Mouse (Mus musculus) liver, embryonic 14.5 days (tissue): ENCODE measurements around the gene Adh4. TPM values are rescaled to one million over a fixed set of nuclear protein-coding genes. Genes with fewer than 3 reads are reported as not detected.

ENCODE experiments used
- ATAC-seq: fragments of 200-750 bp; cut with Nextera tagmentation; 2 replicates; pipeline ENCODE4 v1.8.0; 2017; ENCODE audit warnings: moderate number of reproducible peaks, mild to moderate bottlenecking, moderate library complexity; ENCODE audit not compliant: insufficient read depth
- DNase-seq, 3 experiments: peaks; one replicate each; pipeline ENCODE4 v3.0.0-alpha.2; 2012 to 2013; ENCODE audit warnings: low read depth in 3 of 3, low spot score in 3 of 3
- H3K27ac ChIP-seq: fragments of 300-500 bp; sonication (generic); 2 replicates; pipeline ENCODE4 v1.5.1; 2014; ENCODE audit warnings: moderate library complexity, mild to moderate bottlenecking, control low read depth, inconsistent platforms
- H3K27me3 ChIP-seq: fragments of 300-500 bp; sonication (generic); 2 replicates; pipeline ENCODE4 v1.6.1; 2014; ENCODE audit warnings: mild to moderate bottlenecking, low read length, moderate library complexity; ENCODE audit not compliant: control insufficient read depth, insufficient read depth
- H3K36me3 ChIP-seq: fragments of 300-500 bp; sonication (generic); replicated peaks from 2 replicates; pipeline ENCODE4 v1.6.1; 2014; ENCODE audit warnings: low read depth; ENCODE audit not compliant: control insufficient read depth, insufficient read depth
- H3K4me1 ChIP-seq, 2 experiments: fragments of 200-500 bp in 1 of 2; fragments of 300-500 bp in 1 of 2; sonication (generic) in 1 of 2; replicated peaks; 2 replicates each; pipeline ENCODE4 v1.6.1; 2012 to 2014; ENCODE audit warnings: antibody characterized with exemption in 1 of 2, inconsistent platforms in 1 of 2, low read length in 1 of 2; ENCODE audit not compliant: control insufficient read depth in 2 of 2, insufficient read depth in 2 of 2
- H3K4me2 ChIP-seq: fragments of 300-500 bp; sonication (generic); 2 replicates; pipeline ENCODE4 v1.6.1; 2014; ENCODE audit warnings: low read depth, mild to moderate bottlenecking, control low read depth, moderate library complexity
- H3K4me3 ChIP-seq, 2 experiments: fragments of 200-500 bp in 1 of 2; fragments of 300-500 bp in 1 of 2; sonication (generic) in 1 of 2; 2 replicates each; pipeline ENCODE4 v1.5.1; 2012 to 2014; ENCODE audit warnings: low read depth in 2 of 2, low read length in 2 of 2, mild to moderate bottlenecking in 2 of 2, control low read depth in 1 of 2, inconsistent platforms in 1 of 2, moderate library complexity in 1 of 2; ENCODE audit not compliant: insufficient read depth in 1 of 2
- H3K9ac ChIP-seq: fragments of 300-500 bp; sonication (generic); replicated peaks from 2 replicates; pipeline ENCODE4 v1.6.1; 2014; ENCODE audit warnings: mild to moderate bottlenecking, control low read depth, moderate library complexity
- H3K9me3 ChIP-seq: fragments of 300-500 bp; sonication (generic); 2 replicates; pipeline ENCODE4 v1.6.1; 2016; ENCODE audit warnings: low read length, mixed read lengths; ENCODE audit not compliant: control insufficient read depth
- CTCF ChIP-seq: IDR thresholded peaks from 2 replicates; pipeline ENCODE4 v1.5.1; 2016; ENCODE audit warnings: antibody characterized with exemption, low read depth, control low read depth
- EP300 ChIP-seq: IDR thresholded peaks from 2 replicates; pipeline ENCODE4 v1.6.1; 2016; ENCODE audit warnings: antibody characterized with exemption, low read depth
- WGBS: fragments of 180-500 bp; shearing (Covaris S2); extraction: QIAGEN DNeasy Blood & Tissue Kit; methylation state at CpG from one replicate; pipeline ENCODE4 v1.1.7; 2014; ENCODE audit not compliant: insufficient replicate concordance; 5-methylcytosine and 5-hydroxymethylcytosine counted together
- polyA plus RNA-seq, 2 experiments: library from polyadenylated mRNA; depleted of rRNA in 1 of 2; stranded (reverse) in 1 of 2; unstranded in 1 of 2; fragments of >200 nt; fragmentation: Nextera tagmentation in 1 of 2; extraction: Ambion mirVana in 1 of 2; gene quantifications; 2 replicates each; pipeline versions ENCODE4 v1.2.1 to v1.2.3; 2012 to 2014

Gene Adh4
- polyA plus RNA-seq, 2 experiments, result 0.04 to 0.13 TPM

GRCm38 (mm10) chr3:138375148-138375547 lies 40.1 kb upstream of the Adh4 start:
- DNase-seq (no peak), ATAC-seq (no peak)
- Histone ChIP-seq H3K9me3 (no peaks in the 10 kb centered on the region), H3K9ac (no peak overlapping the region), H3K27me3 (no peaks in the 10 kb centered on the region), H3K27ac (no peak overlapping the region), H3K4me2 (no peak overlapping the region), H3K36me3 (no peaks in the 10 kb centered on the region), H3K4me1 (no peaks in the 10 kb centered on the region), H3K4me3 (no peak overlapping the region)
- WGBS, result 40% methylated on average over 2 of the region's 2 CpGs
- TF ChIP-seq EP300 (no peak), CTCF (no peak)

DNA sequence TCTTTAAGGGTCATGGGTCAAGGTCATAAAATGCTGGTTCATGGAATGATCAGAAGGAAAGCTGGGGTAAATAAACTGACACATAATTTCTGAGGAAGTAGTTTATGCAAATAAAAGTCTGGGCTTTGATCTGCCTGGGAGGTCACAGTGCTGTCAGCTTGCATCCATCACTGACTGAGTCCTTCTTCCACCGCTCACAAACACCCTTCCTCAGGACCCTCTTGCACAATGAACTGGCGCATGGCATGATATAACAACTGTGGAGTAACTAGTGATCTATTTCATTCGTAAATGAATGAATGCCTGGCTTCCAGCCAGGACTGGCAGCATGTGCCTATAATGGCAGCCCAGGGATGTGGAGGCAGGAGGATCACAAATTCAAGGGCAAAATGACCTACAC lies 34.1 kb upstream of the Adh4 start:
- H3K4me2 ChIP-seq, result no peak overlapping the region
- 41% methylated on average over 3 of the region's 3 CpGs for WGBS
- DNase-seq (no peak), ATAC-seq (no peak)
- H3K36me3 ChIP-seq, result no peaks in the 10 kb centered on the region
- no peak overlapping the region for H3K4me3 ChIP-seq
- H3K27ac ChIP-seq, result no peak overlapping the region
- H3K9me3 ChIP-seq, result no peaks in the 10 kb centered on the region
- TF ChIP-seq EP300, result no peak
- TF ChIP-seq CTCF, result no peak
- H3K27me3 ChIP-seq, result no peaks in the 10 kb centered on the region
- no peak overlapping the region for H3K9ac ChIP-seq
- no peaks in the 10 kb centered on the region for H3K4me1 ChIP-seq

DNA sequence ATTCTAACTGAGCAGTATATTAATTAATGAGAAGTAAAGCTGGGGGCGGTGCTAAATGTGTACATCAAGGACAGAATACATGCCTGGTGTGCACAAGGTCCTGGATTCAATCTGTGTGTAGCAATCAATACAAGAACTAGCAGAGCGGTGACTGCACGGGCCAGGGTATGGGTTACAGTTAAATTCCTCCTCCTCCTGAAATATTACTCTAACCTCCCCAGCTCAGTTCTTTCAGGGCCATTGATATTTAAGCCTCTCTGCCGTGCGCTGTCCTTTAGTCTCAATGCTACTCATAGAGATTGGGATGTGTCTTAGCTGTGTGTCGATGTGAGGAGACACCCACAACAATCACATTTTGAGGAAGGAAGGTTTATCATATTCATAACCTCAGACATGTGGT lies 28.1 kb upstream of the Adh4 start:
- Histone ChIP-seq H3K4me2 (no peak overlapping the region), H3K27ac (no peak overlapping the region), H3K9me3 (no peaks in the 10 kb centered on the region), H3K4me1 (no peaks in the 10 kb centered on the region), H3K36me3 (no peaks in the 10 kb centered on the region), H3K27me3 (no peaks in the 10 kb centered on the region), H3K9ac (no peak overlapping the region), H3K4me3 (no peak overlapping the region)
- ATAC-seq (no peak), DNase-seq (no peak)
- WGBS, result 66% methylated on average over 6 of the region's 6 CpGs
- TF ChIP-seq CTCF (no peak), EP300 (no peak)

DNA sequence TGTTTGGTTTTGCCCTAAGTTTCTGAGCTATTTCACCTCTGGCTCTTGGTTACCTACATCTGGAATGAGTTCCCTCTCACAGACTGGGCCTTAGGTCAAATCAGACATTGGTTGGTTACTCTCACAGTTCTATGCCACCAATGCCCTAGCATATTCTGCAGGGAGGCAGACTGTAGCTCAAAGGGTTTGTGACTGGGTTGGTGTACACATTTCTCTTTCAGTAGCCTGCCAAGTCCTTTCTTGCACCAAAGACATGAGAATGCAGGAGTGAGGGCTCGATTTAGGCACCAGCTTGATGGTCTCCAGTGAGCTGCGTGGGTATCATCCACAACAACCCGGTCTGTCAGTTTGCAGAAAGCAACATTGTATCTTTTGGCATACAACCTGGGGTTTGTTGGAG lies 10.4 kb upstream of the Adh4 start:
- Histone ChIP-seq H3K4me2 (no peak overlapping the region), H3K27me3 (no peaks in the 10 kb centered on the region), H3K4me3 (no peak overlapping the region), H3K9me3 (no peaks in the 10 kb centered on the region), H3K9ac (no peak overlapping the region), H3K27ac (no peak overlapping the region), H3K36me3 (no peaks in the 10 kb centered on the region), H3K4me1 (no peaks in the 10 kb centered on the region)
- no peak for TF ChIP-seq EP300
- TF ChIP-seq CTCF, result no peak
- no peak for DNase-seq
- 53% methylated on average over 3 of the region's 3 CpGs for WGBS
- no peak for ATAC-seq

DNA sequence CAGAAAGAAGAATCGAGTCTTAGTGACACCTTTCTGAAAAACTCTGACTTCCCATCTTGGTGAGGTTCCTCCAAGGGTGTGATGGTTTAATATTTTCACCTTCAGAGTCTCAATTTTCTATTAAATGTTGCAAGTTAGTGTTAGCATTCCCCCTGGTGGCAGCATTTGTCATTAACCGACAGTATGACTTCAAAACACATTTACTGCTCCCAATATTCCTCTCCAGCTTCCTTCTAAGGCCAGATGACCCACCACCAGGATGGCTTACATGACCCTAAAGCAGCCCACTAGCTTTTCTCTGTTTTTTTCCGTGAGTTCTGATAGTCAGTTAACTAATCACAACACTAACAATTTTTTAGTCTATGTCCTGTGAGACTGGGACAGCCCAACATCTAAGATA lies 9.9 kb upstream of the Adh4 start:
- no peaks in the 10 kb centered on the region for H3K27me3 ChIP-seq
- H3K4me2 ChIP-seq, result no peak overlapping the region
- no peak overlapping the region for H3K27ac ChIP-seq
- ATAC-seq, result no peak
- no peaks in the 10 kb centered on the region for H3K4me1 ChIP-seq
- WGBS, result 29% methylated on average over 3 of the region's 3 CpGs
- H3K9ac ChIP-seq, result no peak overlapping the region
- H3K36me3 ChIP-seq, result no peaks in the 10 kb centered on the region
- no peak overlapping the region for H3K4me3 ChIP-seq
- no peaks in the 10 kb centered on the region for H3K9me3 ChIP-seq
- TF ChIP-seq CTCF, result peak; percentile 29
- no peak for TF ChIP-seq EP300
- no peak for DNase-seq

- WGBS, result 58% methylated on average over 7 of the region's 7 CpGs
Observed at GRCm38 (mm10) chr3:138405840-138406239, 9.4 kb upstream of the Adh4 start.

More at GRCm38 (mm10) chr3:138405840-138406239, 9.4 kb upstream of the Adh4 start:
- H3K27ac ChIP-seq, result no peak overlapping the region
- no peaks in the 10 kb centered on the region for H3K4me1 ChIP-seq
- TF ChIP-seq CTCF (no peak), EP300 (no peak)
- H3K9me3 ChIP-seq, result no peaks in the 10 kb centered on the region
- no peaks in the 10 kb centered on the region for H3K36me3 ChIP-seq
- no peak overlapping the region for H3K9ac ChIP-seq
- ATAC-seq (no peak), DNase-seq (no peak)
- no peaks in the 10 kb centered on the region for H3K27me3 ChIP-seq
- H3K4me3 ChIP-seq, result no peak overlapping the region
- no peak overlapping the region for H3K4me2 ChIP-seq
